Mouse (Mus musculus): ENCODE data around the gene Irak3. TPM values are rescaled to one million over a fixed set of nuclear protein-coding genes. Genes with fewer than 3 reads are reported as not detected.

The Irak3 gene
- 10.3 and 12.1 TPM in 2 replicates for polyA plus RNA-seq (2011; ENCODE audit: insufficient read depth, insufficient read length, low read depth, missing spikeins)

GRCm38 (mm10) chr10:120201961-120202402 is at the start of gene Irak3:
Gene Irak3 (minus strand): TSS chr10:120202130.
- no peaks in the 10 kb centered on the region for H3K9me3 ChIP-seq (replicated peaks; ENCODE audit: control insufficient read depth, insufficient read depth, low read length, poor library complexity, severe bottlenecking)
- peak within 1 kb of the TSS; percentile 58 for H3K4me3 ChIP-seq (ENCODE audit: low read depth, low read length)
- TF ChIP-seq EP300 (IDR thresholded peaks at IDR 0.05; ENCODE audit: insufficient read depth, low read depth, low read length) (no peak), POLR2A (IDR thresholded peaks at IDR 0.05; ENCODE audit: insufficient read depth, low read length) (no peak), CTCF (IDR thresholded peaks at IDR 0.05; ENCODE audit: low read depth, low read length) (peak; percentile 96)
- H3K9ac ChIP-seq (ENCODE audit: low read depth, poor library complexity, severe bottlenecking) = peak within 1 kb of the TSS; percentile 57
- no peaks in the 10 kb centered on the region for H3K36me3 ChIP-seq (ENCODE audit: control insufficient read depth, insufficient read depth, low read length, poor library complexity, severe bottlenecking)
- H3K27me3 ChIP-seq (ENCODE audit: control insufficient read depth, insufficient read depth, low read length, poor library complexity, severe bottlenecking) = 0 out of 2 replicates have a peak, but pooled peaks cover 2% of the 10 kb centered on the region
- H3K27ac ChIP-seq (ENCODE audit: insufficient read depth, low read length) = peak within 1 kb of the TSS; percentile 38
- H3K4me1 ChIP-seq (ENCODE audit: control insufficient read depth, insufficient read depth, low read length) = no peaks in the 10 kb centered on the region

DNA sequence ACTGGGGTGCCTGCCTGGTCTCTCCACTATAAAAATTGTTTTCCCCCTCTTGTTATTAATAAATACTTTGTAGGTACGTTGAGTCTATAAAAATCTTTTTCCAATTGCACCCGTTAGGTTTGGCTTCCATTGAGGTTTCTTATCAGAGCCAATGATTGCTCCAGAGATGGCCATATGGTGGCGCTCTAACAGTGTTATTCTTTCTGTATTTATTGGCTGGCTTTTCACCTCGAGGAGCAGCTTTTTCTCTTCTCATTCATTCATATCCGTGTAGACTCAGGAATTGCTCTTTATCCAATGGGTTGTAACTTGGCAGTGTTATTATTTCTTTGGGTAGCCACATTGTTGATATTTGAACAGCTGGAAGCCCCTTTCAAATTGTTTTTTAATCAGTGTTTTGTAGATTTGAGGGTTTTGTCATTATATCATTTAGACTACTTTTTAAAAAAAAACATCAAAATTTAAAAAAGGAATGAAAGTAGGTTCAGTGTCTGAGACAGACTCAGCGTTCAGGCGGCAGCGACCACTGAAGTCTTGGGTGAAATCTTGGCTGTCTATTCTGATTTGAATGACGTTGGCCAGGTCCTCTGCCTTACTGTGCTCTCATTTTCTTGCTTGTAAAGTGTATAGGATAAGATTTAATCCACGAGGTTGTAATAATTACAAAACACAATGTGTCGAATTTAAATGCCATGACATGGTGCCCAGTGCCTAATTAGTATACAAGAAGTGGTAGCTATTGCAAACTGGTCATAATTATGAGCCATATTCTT is 49.2 kb upstream of the Irak3 start:
- TF ChIP-seq CTCF (IDR thresholded peaks at IDR 0.05; ENCODE audit: low read depth, low read length) (no peak), POLR2A (IDR thresholded peaks at IDR 0.05; ENCODE audit: insufficient read depth, low read length) (no peak), EP300 (IDR thresholded peaks at IDR 0.05; ENCODE audit: insufficient read depth, low read depth, low read length) (no peak)
- Histone ChIP-seq H3K27me3 (ENCODE audit: control insufficient read depth, insufficient read depth, low read length, poor library complexity, severe bottlenecking) (no peaks in the 10 kb centered on the region), H3K4me1 (ENCODE audit: control insufficient read depth, insufficient read depth, low read length) (no peaks in the 10 kb centered on the region), H3K9me3 (replicated peaks; ENCODE audit: control insufficient read depth, insufficient read depth, low read length, poor library complexity, severe bottlenecking) (no peaks in the 10 kb centered on the region), H3K9ac (ENCODE audit: low read depth, poor library complexity, severe bottlenecking) (no peak overlapping the region), H3K4me3 (ENCODE audit: low read depth, low read length) (no peak overlapping the region), H3K36me3 (ENCODE audit: control insufficient read depth, insufficient read depth, low read length, poor library complexity, severe bottlenecking) (no peaks in the 10 kb centered on the region), H3K27ac (ENCODE audit: insufficient read depth, low read length) (no peak overlapping the region)

DNA sequence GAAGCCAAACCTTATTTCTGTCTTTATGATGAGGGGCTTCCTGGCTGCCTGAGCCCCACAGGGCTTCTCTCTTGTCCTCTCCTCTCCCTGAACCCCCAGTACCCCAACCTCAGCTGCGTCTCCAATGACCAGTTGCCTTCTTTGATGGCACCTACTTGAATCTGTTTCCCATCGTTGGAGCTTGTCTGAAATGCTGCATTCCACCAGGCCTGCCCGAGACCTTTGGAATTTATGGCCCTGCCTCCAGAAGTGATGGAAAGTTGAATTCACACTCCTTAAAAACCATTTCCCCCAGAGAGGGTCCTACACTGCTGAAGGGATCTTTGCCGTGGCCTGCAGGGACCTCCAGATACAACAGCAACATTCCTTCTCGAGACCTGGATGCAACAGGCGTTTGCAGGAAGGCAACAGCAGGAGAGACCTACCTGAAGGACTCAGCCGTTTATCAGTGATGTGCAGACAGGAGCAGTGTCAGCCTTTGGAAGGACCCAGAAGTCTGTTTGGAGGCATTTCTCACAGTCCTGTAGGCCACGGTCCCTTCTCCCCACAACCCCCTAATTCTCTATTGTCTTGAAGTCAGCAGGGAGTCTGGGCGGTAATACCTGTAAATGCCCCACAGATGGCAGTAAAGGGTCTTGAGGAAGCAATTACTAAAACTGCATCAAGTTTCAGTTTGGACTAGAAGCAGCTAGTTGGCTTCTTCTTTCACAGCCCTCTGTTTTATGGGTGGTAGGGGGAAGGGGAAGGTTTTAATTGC is 45.2 kb upstream of the Irak3 start:
- Histone ChIP-seq H3K36me3 (ENCODE audit: control insufficient read depth, insufficient read depth, low read length, poor library complexity, severe bottlenecking) (no peaks in the 10 kb centered on the region), H3K4me3 (ENCODE audit: low read depth, low read length) (no peak overlapping the region), H3K9me3 (replicated peaks; ENCODE audit: control insufficient read depth, insufficient read depth, low read length, poor library complexity, severe bottlenecking) (no peaks in the 10 kb centered on the region), H3K27me3 (ENCODE audit: control insufficient read depth, insufficient read depth, low read length, poor library complexity, severe bottlenecking) (no peaks in the 10 kb centered on the region), H3K27ac (ENCODE audit: insufficient read depth, low read length) (no peak overlapping the region), H3K9ac (ENCODE audit: low read depth, poor library complexity, severe bottlenecking) (no peak overlapping the region), H3K4me1 (ENCODE audit: control insufficient read depth, insufficient read depth, low read length) (no peaks in the 10 kb centered on the region)
- peak; percentile 8 for TF ChIP-seq CTCF (IDR thresholded peaks at IDR 0.05; ENCODE audit: low read depth, low read length)
- TF ChIP-seq EP300 (IDR thresholded peaks at IDR 0.05; ENCODE audit: insufficient read depth, low read depth, low read length) = no peak
- TF ChIP-seq POLR2A (IDR thresholded peaks at IDR 0.05; ENCODE audit: insufficient read depth, low read length) = no peak

DNA sequence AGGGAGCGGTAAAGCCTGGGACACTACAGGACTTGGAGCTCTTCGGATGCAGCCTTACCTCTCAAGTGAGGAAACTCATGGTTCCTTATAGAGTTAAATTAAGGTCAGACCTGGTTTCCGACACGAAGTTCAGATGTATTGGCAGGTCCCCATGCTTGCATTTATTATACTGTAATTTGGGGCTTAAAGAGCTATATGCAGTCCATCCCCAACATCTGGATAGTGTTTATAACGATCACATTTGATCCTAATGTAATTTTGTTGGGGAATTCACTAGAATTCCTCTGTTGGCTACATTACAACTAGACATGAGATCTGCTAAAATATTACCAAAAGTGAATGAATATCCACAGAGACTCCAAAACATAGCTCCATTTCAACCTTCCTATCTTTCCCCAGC is 43.8 kb upstream of the Irak3 start:
- Histone ChIP-seq H3K4me3 (ENCODE audit: low read depth, low read length) (no peak overlapping the region), H3K36me3 (ENCODE audit: control insufficient read depth, insufficient read depth, low read length, poor library complexity, severe bottlenecking) (no peaks in the 10 kb centered on the region), H3K27ac (ENCODE audit: insufficient read depth, low read length) (no peak overlapping the region), H3K9ac (ENCODE audit: low read depth, poor library complexity, severe bottlenecking) (no peak overlapping the region), H3K27me3 (ENCODE audit: control insufficient read depth, insufficient read depth, low read length, poor library complexity, severe bottlenecking) (no peaks in the 10 kb centered on the region), H3K9me3 (replicated peaks; ENCODE audit: control insufficient read depth, insufficient read depth, low read length, poor library complexity, severe bottlenecking) (no peaks in the 10 kb centered on the region), H3K4me1 (ENCODE audit: control insufficient read depth, insufficient read depth, low read length) (no peaks in the 10 kb centered on the region)
- no peak for TF ChIP-seq POLR2A (IDR thresholded peaks at IDR 0.05; ENCODE audit: insufficient read depth, low read length)
- TF ChIP-seq EP300 (IDR thresholded peaks at IDR 0.05; ENCODE audit: insufficient read depth, low read depth, low read length) = no peak
- TF ChIP-seq CTCF (IDR thresholded peaks at IDR 0.05; ENCODE audit: low read depth, low read length) = no peak

GRCm38 (mm10) chr10:120242421-120242820 is 40.5 kb upstream of the Irak3 start:
- H3K4me1 ChIP-seq (ENCODE audit: control insufficient read depth, insufficient read depth, low read length) = no peaks in the 10 kb centered on the region
- H3K9ac ChIP-seq (ENCODE audit: low read depth, poor library complexity, severe bottlenecking) = no peak overlapping the region
- TF ChIP-seq POLR2A (IDR thresholded peaks at IDR 0.05; ENCODE audit: insufficient read depth, low read length) (no peak), EP300 (IDR thresholded peaks at IDR 0.05; ENCODE audit: insufficient read depth, low read depth, low read length) (no peak), CTCF (IDR thresholded peaks at IDR 0.05; ENCODE audit: low read depth, low read length) (no peak)
- no peaks in the 10 kb centered on the region for H3K27me3 ChIP-seq (ENCODE audit: control insufficient read depth, insufficient read depth, low read length, poor library complexity, severe bottlenecking)
- no peak overlapping the region for H3K27ac ChIP-seq (ENCODE audit: insufficient read depth, low read length)
- H3K4me3 ChIP-seq (ENCODE audit: low read depth, low read length) = no peak overlapping the region
- no peaks in the 10 kb centered on the region for H3K9me3 ChIP-seq (replicated peaks; ENCODE audit: control insufficient read depth, insufficient read depth, low read length, poor library complexity, severe bottlenecking)
- H3K36me3 ChIP-seq (ENCODE audit: control insufficient read depth, insufficient read depth, low read length, poor library complexity, severe bottlenecking) = no peaks in the 10 kb centered on the region

Data from ES-Bruce4 (cell line).